In genomic region chr8:89838494-89838893, GRCm38 (mm10) we compare ENCODE assay signal across 21 mouse cellular contexts.
DNase-seq lines count a peak whose midpoint lies in the region; ATAC-seq and TF ChIP-seq lines count a peak whose summit lies in the region.
"Had no signal": no experiment of that assay in that cellular context is flagged by ENCODE, and none has a peak within 500 bp of the region (broad histone marks: within the 10 kb centered on the region; RNA-seq: fewer than 3 reads in every experiment).

No protein-coding gene starts in this region.

- H3K27ac ChIP-seq in lung, postnatal 0 days (ENCODE audit: low read length), result no peak overlapping the region
- no peak overlapping the region for H3K27ac ChIP-seq in midbrain, embryonic 10.5 days (replicated peaks)
- H3K27ac ChIP-seq: embryonic facial prominence, embryonic 12.5 days; forebrain, embryonic 13.5 days; heart, embryonic 13.5 days; hindbrain, embryonic 12.5 days had no signal

- no peak for ATAC-seq in lung, postnatal 0 days
- ATAC-seq: forebrain, embryonic 13.5 days; forebrain, postnatal 0 days; hindbrain, embryonic 16.5 days had no signal

- H3K4me1 ChIP-seq in lung, postnatal 0 days (ENCODE audit: insufficient read depth, low read depth, low read length), result no peaks in the 10 kb centered on the region
- H3K4me1 ChIP-seq in midbrain, embryonic 10.5 days, result no peaks in the 10 kb centered on the region
- H3K4me1 ChIP-seq: embryonic facial prominence, embryonic 12.5 days; forebrain, embryonic 13.5 days; heart, embryonic 13.5 days; hindbrain, embryonic 12.5 days had no signal

- H3K9me3 ChIP-seq in lung, postnatal 0 days (ENCODE audit: low read length), result no peaks in the 10 kb centered on the region
- H3K9me3 ChIP-seq in midbrain, embryonic 10.5 days (replicated peaks), result no peaks in the 10 kb centered on the region
- H3K9me3 ChIP-seq: embryonic facial prominence, embryonic 12.5 days; forebrain, embryonic 13.5 days; heart, embryonic 13.5 days; hindbrain, embryonic 12.5 days had no signal

- no peak overlapping the region for H3K4me3 ChIP-seq in lung, postnatal 0 days (ENCODE audit: low read depth, low read length)
- no peak overlapping the region for H3K4me3 ChIP-seq in midbrain, embryonic 10.5 days
- H3K4me3 ChIP-seq: embryonic facial prominence, embryonic 12.5 days; forebrain, embryonic 13.5 days; heart, embryonic 13.5 days; hindbrain, embryonic 12.5 days had no signal

- WGBS in lung, postnatal 0 days, result 64% methylated on average over 5 of the region's 5 CpGs
- WGBS in midbrain, embryonic 10.5 days, result 88% methylated on average over 5 of the region's 5 CpGs

- no peak overlapping the region for H3K4me2 ChIP-seq in lung, postnatal 0 days (replicated peaks; ENCODE audit: low read depth, low read length)
- H3K4me2 ChIP-seq: embryonic facial prominence, embryonic 12.5 days; forebrain, embryonic 13.5 days; heart, embryonic 13.5 days; hindbrain, embryonic 12.5 days had no signal

- DNase-seq in kidney, postnatal 10 days, result peak; percentile 8
- no peak for DNase-seq in kidney, adult 18-20 months
- DNase-seq in lung, postnatal 0 days (ENCODE audit: low spot score), result peak; percentile 15
- no peak for DNase-seq in lung, postnatal 14 days
- DNase-seq in brain, embryonic 14.5 days (ENCODE audit: low read depth), result peak; percentile 14
- no peak for DNase-seq in midbrain, embryonic 10.5 days (ENCODE audit: low spot score)
- DNase-seq: adrenal gland, adult 8-10 months; adrenal gland, postnatal 36 days; cerebellum, adult 11 months; cerebellum, adult 8-10 months; cerebellum, postnatal 14 days; embryo, embryonic 11 days; forebrain, postnatal 0 days; gastrocnemius, postnatal 14 days; heart, postnatal 36 days had no signal

- no peaks in the 10 kb centered on the region for H3K36me3 ChIP-seq in lung, postnatal 0 days (ENCODE audit: insufficient read depth, low read length)
- no peaks in the 10 kb centered on the region for H3K36me3 ChIP-seq in midbrain, embryonic 10.5 days
- H3K36me3 ChIP-seq: embryonic facial prominence, embryonic 12.5 days; heart, embryonic 13.5 days; hindbrain, embryonic 12.5 days had no signal

- TF ChIP-seq POLR2A in brain, embryonic 14.5 days (IDR thresholded peaks at IDR 0.05; ENCODE audit: borderline replicate concordance, extremely low read depth, insufficient read depth, insufficient read length, poor library complexity, severe bottlenecking), result no peak

- no peak overlapping the region for H3K9ac ChIP-seq in lung, postnatal 0 days (replicated peaks; ENCODE audit: low read depth)
- H3K9ac ChIP-seq: embryonic facial prominence, embryonic 12.5 days; forebrain, embryonic 13.5 days; forebrain, postnatal 0 days; heart, embryonic 13.5 days; hindbrain, embryonic 12.5 days had no signal

- TF ChIP-seq EP300 in lung, postnatal 0 days (IDR thresholded peaks at IDR 0.05), result no peak

- TF ChIP-seq CTCF in lung, postnatal 0 days (IDR thresholded peaks at IDR 0.05), result no peak
- no peak for TF ChIP-seq CTCF in brain, embryonic 14.5 days (IDR thresholded peaks at IDR 0.05; ENCODE audit: borderline replicate concordance, extremely low read depth, insufficient read depth, insufficient read length)

- H3K27me3 ChIP-seq in lung, postnatal 0 days (replicated peaks; ENCODE audit: insufficient read depth, low read length), result no peaks in the 10 kb centered on the region
- H3K27me3 ChIP-seq in midbrain, embryonic 10.5 days (ENCODE audit: low read depth, poor library complexity, severe bottlenecking), result no peaks in the 10 kb centered on the region
- H3K27me3 ChIP-seq: CH12.LX; embryonic facial prominence, embryonic 12.5 days; forebrain, embryonic 13.5 days; heart, embryonic 13.5 days; hindbrain, embryonic 12.5 days had no signal

Comparison
In these comparisons a context has a peak if more than half of its experiments do, and no peak if none do; other contexts are left out.
1. DNase-seq: peak in kidney, postnatal 10 days (single experiment), lung, postnatal 0 days (single experiment) and brain, embryonic 14.5 days (single experiment); none in kidney, adult 18-20 months (single experiment), lung, postnatal 14 days (single experiment) and midbrain, embryonic 10.5 days (single experiment).